Mouse (Mus musculus): ENCODE data around the gene Mdp1.

DNA sequence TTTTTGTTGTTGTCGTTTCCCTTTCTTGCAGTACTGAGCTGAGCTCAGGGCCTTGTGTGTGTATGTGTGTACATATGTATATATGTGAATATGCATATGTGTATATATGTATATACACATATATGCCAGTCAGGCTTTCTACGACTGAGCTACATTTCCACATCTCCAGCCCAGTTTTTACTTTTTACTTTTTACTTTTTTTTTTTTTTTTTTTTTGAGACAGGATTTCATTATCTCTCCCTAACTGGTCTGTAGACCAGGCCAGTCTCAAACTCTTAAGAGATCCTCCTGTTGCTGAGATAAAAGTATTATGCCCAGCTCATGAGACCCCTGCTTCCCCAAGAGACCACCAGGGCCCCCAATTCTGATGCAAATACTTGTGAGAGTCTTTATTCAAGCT is 43.5 kb downstream of the Mdp1 start:
- no peak for TF ChIP-seq CTCF (IDR thresholded peaks at IDR 0.05; ENCODE audit: low read depth, low read length)
- TF ChIP-seq POLR2A (IDR thresholded peaks at IDR 0.05; ENCODE audit: extremely low read depth, insufficient read depth, low read length): no peak

All from liver, adult 2 months (tissue).